In genomic region chr7:4167098-4167497, GRCm38 (mm10) we compare ENCODE assay signal across 26 mouse cellular contexts. TPM values are rescaled to one million over a fixed set of nuclear protein-coding genes. Genes with fewer than 3 reads are reported as not detected.
DNase-seq lines count a peak whose midpoint lies in the region; TF ChIP-seq lines count a peak whose summit lies in the region.
"Had no signal": no experiment of that assay in that cellular context is flagged by ENCODE, and none has a peak within 500 bp of the region (broad histone marks: within the 10 kb centered on the region; RNA-seq: fewer than 3 reads in every experiment).

No protein-coding gene starts in this region.

- H3K4me1 ChIP-seq in small intestine, adult 2 months (ENCODE audit: control insufficient read depth, insufficient read depth, insufficient read length, low read length): peaks cover 12% of the 10 kb centered on the region; the same call in 1 of the 2 replicates

- peak; percentile 59 to 86 for DNase-seq in adrenal gland, adult (ENCODE audit: inconsistent age in 2 of 2, low spot score in 1 of 2)
- DNase-seq in adrenal gland, adult 8-10 months: no peak
- peak; percentile 19 for DNase-seq in kidney, postnatal 10 days
- no peak for DNase-seq in kidney, postnatal 36 days
- DNase-seq in adipocyte (ENCODE audit: low spot score): peak; percentile 30
- DNase-seq in lung, postnatal 4 days: no peak
- no peak for DNase-seq in cerebellum, adult 9-11 months
- DNase-seq: cerebellum, adult 11-12 months; cerebellum, postnatal 14 days; heart, postnatal 36 days; kidney, adult 18-20 months; layer of hippocampus, adult 9-11 months; liver, embryonic 13.5 days; lung, adult 18-20 months had no signal

- TF ChIP-seq CTCF in small intestine, adult 2 months (IDR thresholded peaks at IDR 0.05; ENCODE audit: extremely low read depth, insufficient read length, insufficient replicate concordance, low read depth, low read length): no peak

- 0 out of 2 replicates have a peak, but pooled peaks cover 3% of the 10 kb centered on the region for H3K36me3 ChIP-seq in small intestine, adult 2 months (ENCODE audit: control insufficient read depth, insufficient read depth, low read length)
- H3K36me3 ChIP-seq: heart, embryonic 15.5 days; hindbrain, embryonic 12.5 days; limb, embryonic 10.5 days; limb, embryonic 15.5 days; liver, embryonic 13.5 days; midbrain, embryonic 10.5 days; neural tube, embryonic 12.5 days had no signal

- H3K27ac ChIP-seq in small intestine, adult 2 months (ENCODE audit: insufficient read depth, low read depth, low read length): peak overlapping the region; percentile 57
- H3K27ac ChIP-seq: hindbrain, embryonic 12.5 days; hindbrain, postnatal 0 days; limb, embryonic 10.5 days; limb, embryonic 15.5 days; liver, embryonic 13.5 days; midbrain, embryonic 10.5 days; neural tube, embryonic 12.5 days had no signal

- H3K27me3 ChIP-seq in small intestine, adult 2 months (ENCODE audit: control insufficient read depth, insufficient read depth, low read length): no peaks in the 10 kb centered on the region
- H3K27me3 ChIP-seq: CH12.LX; heart, embryonic 15.5 days; hindbrain, embryonic 12.5 days; limb, embryonic 15.5 days; liver, embryonic 13.5 days; neural tube, embryonic 12.5 days had no signal

- no peak for TF ChIP-seq POLR2A in small intestine, adult 2 months (IDR thresholded peaks at IDR 0.05; ENCODE audit: low read depth, low read length)

- no peak overlapping the region for H3K4me3 ChIP-seq in small intestine, adult 2 months (ENCODE audit: low read depth, low read length)
- H3K4me3 ChIP-seq: erythroblast, embryonic 14.5 days; heart, embryonic 15.5 days; hindbrain, embryonic 12.5 days; limb, embryonic 10.5 days; limb, embryonic 15.5 days; liver, embryonic 13.5 days; midbrain, embryonic 10.5 days; myocyte; neural tube, embryonic 12.5 days had no signal

RNA-seq across cellular contexts. Expression of gene Cdc42ep5, which starts 2.4 kb away (rescaled TPM):
- total RNA-seq in adrenal gland, adult 8-10 months (2022): 10 to 100 TPM; 26.9 to 41.0 (median 37.1) TPM
- polyA plus RNA-seq in small intestine, adult 2 months (2012; rRNA removed): 252 and 655 TPM in 2 replicates
- polyA plus RNA-seq: activated CD4-positive, CD25-positive, alpha-beta regulatory T cell, adult 4 months had no signal

RNA-seq across cellular contexts. Expression of gene Leng9, which starts 16.9 kb away (rescaled TPM):
- 10 to 100 TPM in 3 of 4 experiments, 1 to 10 TPM in 1; 9.7 to 13.0 (median 11.5) TPM for total RNA-seq in adrenal gland, adult 8-10 months (2022)
- 24.5 and 92.5 TPM in 2 replicates for polyA plus RNA-seq in small intestine, adult 2 months (2012; rRNA removed)

RNA-seq across cellular contexts. Expression of gene Leng8, which starts 30.3 kb away (rescaled TPM):
- 100 to 1,000 TPM in 3 of 4 experiments, 10 to 100 TPM in 1; 83.9 to 238 (median 155) TPM for total RNA-seq in adrenal gland, adult 8-10 months (2022)
- polyA plus RNA-seq in small intestine, adult 2 months (2012; rRNA removed): 272 and 372 TPM in 2 replicates

RNA-seq across cellular contexts. Expression of gene Ttyh1, which starts 47.9 kb away (rescaled TPM):
- 1 to 10 TPM in 3 of 4 experiments, under 1 TPM in 1; 0.80 to 2.0 (median 1.6) TPM for total RNA-seq in adrenal gland, adult 8-10 months (2022)
- polyA plus RNA-seq in small intestine, adult 2 months (2012; rRNA removed): 21.5 and 23.4 TPM in 2 replicates
- polyA plus RNA-seq: erythroblast, embryonic 14.5 days had no signal

Comparison
In these comparisons a context has a peak if more than half of its experiments do, and no peak if none do; other contexts are left out.
1. DNase-seq: peak in adrenal gland, adult (2 of 2), kidney, postnatal 10 days (single experiment) and adipocyte (single experiment); none in adrenal gland, adult 8-10 months (single experiment), kidney, postnatal 36 days (0 of 2), lung, postnatal 4 days (0 of 2) and cerebellum, adult 9-11 months (single experiment).